Mouse (Mus musculus): ENCODE measurements at regions not wholly inside any gene's neighbourhood (a gene's known extent, or its start where the extent isn't known, plus 50 kb on each side); places are given as distances from the start of the nearest gene placed in this dataset.

DNA sequence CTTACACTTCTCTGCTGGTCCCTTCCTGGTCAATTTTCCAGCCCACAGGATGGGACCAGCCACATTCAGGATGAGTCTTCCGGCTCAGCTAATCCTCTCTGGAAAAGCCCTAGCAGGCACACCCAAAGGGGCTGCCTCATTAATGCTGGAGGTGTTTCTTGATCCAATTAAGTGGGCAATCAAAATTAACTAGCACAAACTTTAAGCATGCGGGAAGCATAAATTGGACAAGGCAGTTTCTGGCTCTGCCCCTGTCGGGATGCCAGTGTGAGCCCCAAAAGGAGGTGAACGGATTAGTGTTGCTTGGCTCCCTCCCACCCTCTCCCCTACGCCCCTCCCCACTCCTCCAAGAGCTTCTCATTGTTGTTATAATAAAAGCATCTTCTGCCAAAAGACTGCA, 262.5 kb upstream of the Id4 start:
- Histone ChIP-seq H3K9me3 (replicated peaks; ENCODE audit: low read length) (no peaks in the 10 kb centered on the region), H3K4me3 (replicated peaks; ENCODE audit: low read depth, low read length) (no peak overlapping the region), H3K27me3 (ENCODE audit: insufficient read depth, low read length) (no peaks in the 10 kb centered on the region), H3K27ac (no peak overlapping the region), H3K9ac (ENCODE audit: low read depth, low read length) (no peak overlapping the region), H3K4me1 (replicated peaks; ENCODE audit: insufficient read depth, low read length) (no peaks in the 10 kb centered on the region), H3K36me3 (ENCODE audit: insufficient read depth, low read length) (no peaks in the 10 kb centered on the region), H3K4me2 (ENCODE audit: low read length) (no peak overlapping the region)
- TF ChIP-seq CTCF (IDR thresholded peaks at IDR 0.05; ENCODE audit: low read depth) = no peak
- no peak for ATAC-seq (replicated peaks; ENCODE audit: low FRiP score, low read depth)
- DNase-seq (ENCODE audit: low spot score) = no peak
- WGBS = 58% methylated on average over 5 of the region's 5 CpGs

DNA sequence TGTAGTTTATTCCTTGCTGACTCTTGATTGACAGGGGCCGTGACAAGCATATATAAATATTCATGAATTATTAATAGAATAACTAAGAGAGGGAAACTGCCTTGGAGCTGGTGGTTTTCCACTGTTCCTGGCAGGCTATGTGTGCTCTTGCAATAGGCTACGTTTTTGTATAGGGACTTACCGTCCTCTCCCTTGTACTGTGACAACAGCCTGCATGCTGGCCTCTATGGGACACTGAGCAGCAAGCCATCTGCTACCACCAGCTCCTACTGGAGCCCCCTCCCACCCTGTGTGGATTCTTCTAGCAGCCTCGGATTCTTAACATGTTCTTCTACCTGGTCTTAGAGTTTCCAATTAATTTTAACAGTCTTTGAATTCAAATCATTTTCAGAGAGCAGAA, 261.6 kb upstream of the Id4 start:
- WGBS = 57% methylated on average over 4 of the region's 4 CpGs
- no peaks in the 10 kb centered on the region for H3K4me1 ChIP-seq (replicated peaks; ENCODE audit: insufficient read depth, low read length)

DNA sequence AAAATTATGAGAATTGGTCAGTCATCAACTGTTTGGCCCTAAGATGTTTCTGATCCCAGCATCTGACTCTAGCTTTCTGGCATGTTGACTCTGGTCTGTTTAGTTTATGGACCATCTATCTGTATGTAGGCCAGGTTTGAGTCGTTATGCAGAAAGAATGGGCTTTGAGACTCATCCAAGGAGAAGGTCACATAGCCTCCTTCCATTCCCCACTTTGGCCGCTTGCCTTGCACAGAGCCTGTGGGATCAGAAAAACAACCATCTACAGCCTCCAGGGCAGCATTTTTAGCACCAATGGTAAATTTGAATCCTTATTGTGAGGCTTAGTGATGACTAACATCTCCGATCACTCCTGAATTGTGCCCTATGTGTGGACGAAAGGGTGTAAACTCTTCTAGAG, 257.9 kb upstream of the Id4 start:
- TF ChIP-seq CTCF (IDR thresholded peaks at IDR 0.05; ENCODE audit: low read depth) = no peak

More for the DNA sequence above, 261.6 kb upstream of the Id4 start:
- DNase-seq (ENCODE audit: low spot score) (no peak), ATAC-seq (replicated peaks; ENCODE audit: low FRiP score, low read depth) (no peak)
- no peak overlapping the region for H3K4me2 ChIP-seq (ENCODE audit: low read length)
- H3K27me3 ChIP-seq (ENCODE audit: insufficient read depth, low read length) = no peaks in the 10 kb centered on the region
- no peak overlapping the region for H3K9ac ChIP-seq (ENCODE audit: low read depth, low read length)
- H3K36me3 ChIP-seq (ENCODE audit: insufficient read depth, low read length) = no peaks in the 10 kb centered on the region
- no peaks in the 10 kb centered on the region for H3K9me3 ChIP-seq (replicated peaks; ENCODE audit: low read length)
- H3K4me3 ChIP-seq (replicated peaks; ENCODE audit: low read depth, low read length) = no peak overlapping the region
- no peak overlapping the region for H3K27ac ChIP-seq
- TF ChIP-seq CTCF (IDR thresholded peaks at IDR 0.05; ENCODE audit: low read depth) = no peak

GRCm38 (mm10) chr13:48013336-48013750, 247.7 kb upstream of the Id4 start:
- ATAC-seq (replicated peaks; ENCODE audit: low FRiP score, low read depth) = no peak
- Histone ChIP-seq H3K27ac (no peak overlapping the region), H3K9me3 (replicated peaks; ENCODE audit: low read length) (no peaks in the 10 kb centered on the region), H3K27me3 (ENCODE audit: insufficient read depth, low read length) (no peaks in the 10 kb centered on the region), H3K36me3 (ENCODE audit: insufficient read depth, low read length) (no peaks in the 10 kb centered on the region), H3K9ac (ENCODE audit: low read depth, low read length) (no peak overlapping the region), H3K4me2 (ENCODE audit: low read length) (no peak overlapping the region), H3K4me1 (replicated peaks; ENCODE audit: insufficient read depth, low read length) (no peaks in the 10 kb centered on the region), H3K4me3 (replicated peaks; ENCODE audit: low read depth, low read length) (no peak overlapping the region)
- no peak for DNase-seq (ENCODE audit: low spot score)
- TF ChIP-seq CTCF (IDR thresholded peaks at IDR 0.05; ENCODE audit: low read depth) = no peak
- WGBS = 62% methylated on average over 7 of the region's 7 CpGs

More for the DNA sequence above, 257.9 kb upstream of the Id4 start:
- no peaks in the 10 kb centered on the region for H3K4me1 ChIP-seq (replicated peaks; ENCODE audit: insufficient read depth, low read length)
- H3K9me3 ChIP-seq (replicated peaks; ENCODE audit: low read length) = no peaks in the 10 kb centered on the region
- H3K27me3 ChIP-seq (ENCODE audit: insufficient read depth, low read length) = no peaks in the 10 kb centered on the region
- no peak overlapping the region for H3K9ac ChIP-seq (ENCODE audit: low read depth, low read length)
- H3K27ac ChIP-seq = no peak overlapping the region
- DNase-seq (ENCODE audit: low spot score) = no peak
- no peak overlapping the region for H3K4me2 ChIP-seq (ENCODE audit: low read length)
- H3K36me3 ChIP-seq (ENCODE audit: insufficient read depth, low read length) = no peaks in the 10 kb centered on the region
- no peak for ATAC-seq (replicated peaks; ENCODE audit: low FRiP score, low read depth)
- 88% methylated on average over 4 of the region's 4 CpGs for WGBS
- H3K4me3 ChIP-seq (replicated peaks; ENCODE audit: low read depth, low read length) = no peak overlapping the region

DNA sequence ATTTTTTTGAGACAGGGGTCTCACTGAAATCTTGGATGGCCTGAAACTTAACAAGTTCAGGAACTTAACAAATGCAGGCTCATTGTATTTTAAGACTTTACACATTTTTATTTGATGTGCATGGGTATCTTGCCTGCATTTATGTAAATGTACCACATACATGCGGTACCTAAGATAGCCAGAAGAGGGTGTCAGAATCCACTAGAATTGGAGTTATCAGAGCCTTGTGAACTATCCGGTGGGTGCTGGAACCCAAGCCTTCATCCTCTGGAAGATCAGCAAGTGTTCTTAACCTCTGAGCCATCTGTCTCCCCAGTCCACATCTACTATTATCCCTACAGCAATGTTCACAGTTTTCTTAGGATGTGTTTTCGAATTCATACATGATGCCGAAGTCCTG, 245.7 kb upstream of the Id4 start:
- WGBS = 87% methylated on average over 4 of the region's 4 CpGs
- no peak for ATAC-seq (replicated peaks; ENCODE audit: low FRiP score, low read depth)
- Histone ChIP-seq H3K27ac (no peak overlapping the region), H3K9ac (ENCODE audit: low read depth, low read length) (no peak overlapping the region), H3K36me3 (ENCODE audit: insufficient read depth, low read length) (no peaks in the 10 kb centered on the region), H3K4me3 (replicated peaks; ENCODE audit: low read depth, low read length) (no peak overlapping the region), H3K9me3 (replicated peaks; ENCODE audit: low read length) (no peaks in the 10 kb centered on the region), H3K4me2 (ENCODE audit: low read length) (no peak overlapping the region), H3K4me1 (replicated peaks; ENCODE audit: insufficient read depth, low read length) (no peaks in the 10 kb centered on the region), H3K27me3 (ENCODE audit: insufficient read depth, low read length) (no peaks in the 10 kb centered on the region)
- DNase-seq (ENCODE audit: low spot score) = no peak
- peak; percentile 37; the same call in 1 of the 2 replicates for TF ChIP-seq CTCF (IDR thresholded peaks at IDR 0.05; ENCODE audit: low read depth)

GRCm38 (mm10) chr13:48016051-48016450, 245.0 kb upstream of the Id4 start:
- 82% methylated on average over 3 of the region's 3 CpGs for WGBS
- Histone ChIP-seq H3K9me3 (replicated peaks; ENCODE audit: low read length) (no peaks in the 10 kb centered on the region), H3K4me1 (replicated peaks; ENCODE audit: insufficient read depth, low read length) (no peaks in the 10 kb centered on the region), H3K27me3 (ENCODE audit: insufficient read depth, low read length) (no peaks in the 10 kb centered on the region), H3K36me3 (ENCODE audit: insufficient read depth, low read length) (no peaks in the 10 kb centered on the region), H3K4me2 (ENCODE audit: low read length) (no peak overlapping the region), H3K4me3 (replicated peaks; ENCODE audit: low read depth, low read length) (no peak overlapping the region), H3K27ac (no peak overlapping the region), H3K9ac (ENCODE audit: low read depth, low read length) (no peak overlapping the region)
- DNase-seq (ENCODE audit: low spot score) = no peak
- ATAC-seq (replicated peaks; ENCODE audit: low FRiP score, low read depth) = no peak
- TF ChIP-seq CTCF (IDR thresholded peaks at IDR 0.05; ENCODE audit: low read depth) = no peak

DNA sequence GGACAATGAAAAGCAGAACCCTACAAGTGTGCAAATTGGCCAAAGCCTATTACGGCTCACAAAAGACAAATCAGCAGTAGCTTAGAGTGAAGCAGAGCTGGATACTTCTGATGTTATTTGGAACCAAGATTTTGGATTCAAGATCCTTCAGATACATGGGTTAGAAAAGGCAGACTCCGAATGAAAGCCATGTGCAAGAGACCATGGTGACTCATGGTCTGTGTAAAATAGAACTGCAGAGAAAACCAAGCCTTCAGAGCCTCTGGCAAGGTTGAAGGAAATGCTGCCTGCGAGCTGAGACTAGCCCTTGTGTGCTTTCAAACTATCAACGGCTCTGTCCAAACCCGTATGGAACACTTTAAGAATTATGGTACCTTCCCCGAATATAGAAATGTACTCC, 244.4 kb upstream of the Id4 start:
- H3K9me3 ChIP-seq (replicated peaks; ENCODE audit: low read length) = no peaks in the 10 kb centered on the region
- H3K9ac ChIP-seq (ENCODE audit: low read depth, low read length) = no peak overlapping the region
- no peaks in the 10 kb centered on the region for H3K36me3 ChIP-seq (ENCODE audit: insufficient read depth, low read length)
- no peak overlapping the region for H3K4me3 ChIP-seq (replicated peaks; ENCODE audit: low read depth, low read length)
- WGBS = 82% methylated on average over 6 of the region's 6 CpGs
- no peak for TF ChIP-seq CTCF (IDR thresholded peaks at IDR 0.05; ENCODE audit: low read depth)
- no peak overlapping the region for H3K27ac ChIP-seq
- no peak overlapping the region for H3K4me2 ChIP-seq (ENCODE audit: low read length)
- DNase-seq (ENCODE audit: low spot score) = no peak
- no peaks in the 10 kb centered on the region for H3K27me3 ChIP-seq (ENCODE audit: insufficient read depth, low read length)
- H3K4me1 ChIP-seq (replicated peaks; ENCODE audit: insufficient read depth, low read length) = no peaks in the 10 kb centered on the region
- no peak for ATAC-seq (replicated peaks; ENCODE audit: low FRiP score, low read depth)
